Mouse (Mus musculus) lung, adult 2 months (tissue): Measurements from ENCODE around the gene Npnt.

Source experiments
- CTCF ChIP-seq: fragments of 200-500 bp; IDR thresholded peaks from 2 replicates; pipeline ENCODE4 v1.5.1; 2011; ENCODE audit warnings: mild to moderate bottlenecking, low read length, control low read depth; ENCODE audit not compliant: insufficient read depth
- POLR2A ChIP-seq: fragments of 200-500 bp; IDR thresholded peaks from 2 replicates; pipeline ENCODE4 v1.6.1; 2011; ENCODE audit warnings: low read depth, mild to moderate bottlenecking, control low read depth, low read length, borderline replicate concordance; ENCODE audit errors: extremely low read depth

DNA sequence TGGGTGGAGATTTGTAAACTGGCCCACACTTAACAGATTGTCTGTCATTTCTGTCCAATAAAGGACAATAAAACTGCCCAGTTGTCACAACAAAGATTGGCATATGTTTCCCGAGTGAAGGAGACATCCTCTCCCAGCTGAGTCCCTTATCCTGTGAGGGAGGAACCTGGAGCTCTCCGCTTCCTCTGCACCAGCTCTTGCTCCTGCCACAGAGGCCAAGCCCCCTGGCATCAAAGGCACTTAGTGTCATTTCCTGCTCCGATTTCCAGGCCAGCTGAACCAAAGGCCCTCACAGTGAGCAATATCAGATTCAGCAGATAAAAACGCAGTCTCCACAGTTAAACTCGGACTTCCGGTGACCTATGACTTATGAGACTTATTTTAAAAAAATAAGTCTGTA, 93.4 kb downstream of the Npnt start:
- TF ChIP-seq POLR2A, result no peak
- no peak for TF ChIP-seq CTCF
